Mouse (Mus musculus) hindbrain, embryonic 12.5 days (tissue): ENCODE data around the gene Dmac1. TPM values are rescaled to one million over a fixed set of nuclear protein-coding genes. Genes with fewer than 3 reads are reported as not detected.

Experiments
- ATAC-seq: fragments of 200-750 bp; cut with Nextera tagmentation; 2 replicates; pipeline ENCODE4 v1.8.0; 2017; ENCODE audit warnings: moderate TSS enrichment; ENCODE audit not compliant: low FRiP score
- H3K27ac ChIP-seq: fragments of 300-500 bp; sonication (generic); 2 replicates; pipeline ENCODE4 v1.5.1; 2016; ENCODE audit warnings: mild to moderate bottlenecking
- H3K27me3 ChIP-seq: fragments of 300-500 bp; sonication (generic); 2 replicates; pipeline ENCODE4 v1.6.1; 2016; ENCODE audit warnings: mild to moderate bottlenecking
- H3K36me3 ChIP-seq: fragments of 300-500 bp; sonication (generic); 2 replicates; pipeline ENCODE4 v1.6.1; 2016; ENCODE audit warnings: mild to moderate bottlenecking
- H3K4me1 ChIP-seq: fragments of 300-500 bp; sonication (generic); 2 replicates; pipeline ENCODE4 v1.6.1; 2016
- H3K4me2 ChIP-seq: fragments of 300-500 bp; sonication (generic); replicated peaks from 2 replicates; pipeline ENCODE4 v1.6.1; 2016; ENCODE audit warnings: mild to moderate bottlenecking
- H3K4me3 ChIP-seq: fragments of 300-500 bp; sonication (generic); 2 replicates; pipeline ENCODE4 v1.5.1; 2016; ENCODE audit warnings: mild to moderate bottlenecking
- H3K9ac ChIP-seq: fragments of 300-500 bp; sonication (generic); 2 replicates; pipeline ENCODE4 v1.6.1; 2016; ENCODE audit warnings: mild to moderate bottlenecking, moderate library complexity
- H3K9me3 ChIP-seq: fragments of 300-500 bp; sonication (generic); replicated peaks from 2 replicates; pipeline ENCODE4 v1.6.1; 2016; ENCODE audit warnings: mild to moderate bottlenecking
- WGBS: fragments of 180-500 bp; shearing (Covaris S2); methylation state at CpG from one replicate; pipeline ENCODE4 v1.1.7; 2016; 5-methylcytosine and 5-hydroxymethylcytosine counted together
- polyA plus RNA-seq: library from polyadenylated mRNA; unstranded; fragments of >200 nt; fragmentation: Nextera tagmentation; extraction: Ambion mirVana; gene quantifications from 2 replicates; pipeline ENCODE4 v1.2.1, GENCODE M21; 2016

Dmac1 gene
- polyA plus RNA-seq, result 105 and 112 TPM in 2 replicates

DNA sequence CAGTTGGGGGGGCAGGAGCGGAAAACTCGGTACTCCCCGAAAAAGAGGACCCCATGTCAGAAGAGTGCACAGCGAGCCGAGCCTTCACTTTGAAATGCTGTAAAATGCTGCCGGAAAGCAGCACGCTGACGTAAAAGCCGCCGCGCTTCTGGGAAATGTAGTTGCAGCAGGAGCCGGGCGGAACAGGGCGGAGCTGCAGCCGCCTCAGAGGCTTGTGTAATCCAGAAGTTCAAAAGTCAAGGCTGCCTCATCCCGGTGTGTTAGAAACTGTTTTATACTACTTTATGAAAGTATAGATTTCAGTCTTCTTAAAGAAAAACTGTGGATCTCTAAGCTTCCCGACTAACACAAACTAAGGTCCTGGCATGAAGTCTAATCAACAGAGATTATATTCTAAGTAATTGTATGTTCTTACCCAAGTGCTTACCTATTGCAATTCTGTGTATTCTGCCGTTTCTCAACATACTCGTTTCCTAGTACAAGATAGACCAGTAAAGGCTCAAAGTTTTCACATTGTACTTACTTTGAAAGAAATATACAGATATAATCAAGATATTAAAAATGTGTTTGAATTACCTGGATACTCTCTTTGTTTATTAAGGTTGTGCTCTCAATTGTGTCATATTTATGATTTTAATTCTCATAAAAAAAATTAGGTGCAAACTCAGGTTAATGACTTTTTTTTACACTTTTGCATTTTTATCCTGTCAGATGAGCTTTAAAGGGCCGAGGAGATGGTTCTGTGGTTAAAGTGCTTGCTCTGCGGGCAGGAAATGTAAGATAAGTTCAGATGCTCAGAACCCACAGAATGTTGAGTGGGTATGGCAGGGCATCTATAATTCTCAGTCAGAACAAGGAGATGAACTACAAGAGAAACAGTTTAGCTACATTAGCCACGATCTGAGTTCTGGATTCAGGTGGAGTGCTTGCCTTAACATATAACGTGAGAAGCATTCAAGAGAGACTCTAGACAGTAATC is at the start of gene Dmac1:
Gene Dmac1 (minus strand): TSS at position 109 of the 979 bp plus-strand sequence.
- Histone ChIP-seq H3K4me2 (peak within 1 kb of the TSS; percentile 65), H3K4me1 (no peaks in the 10 kb centered on the region), H3K27me3 (no peaks in the 10 kb centered on the region), H3K9ac (peak within 1 kb of the TSS; percentile 89), H3K27ac (no peak within 1 kb of the TSS), H3K9me3 (no peaks in the 10 kb centered on the region), H3K4me3 (peak within 1 kb of the TSS; percentile 70), H3K36me3 (peaks cover 8% of the 10 kb centered on the region; the same call in 1 of the 2 replicates)
- peak; percentile 97 for ATAC-seq
- 18% methylated on average over 23 of the region's 23 CpGs for WGBS

DNA sequence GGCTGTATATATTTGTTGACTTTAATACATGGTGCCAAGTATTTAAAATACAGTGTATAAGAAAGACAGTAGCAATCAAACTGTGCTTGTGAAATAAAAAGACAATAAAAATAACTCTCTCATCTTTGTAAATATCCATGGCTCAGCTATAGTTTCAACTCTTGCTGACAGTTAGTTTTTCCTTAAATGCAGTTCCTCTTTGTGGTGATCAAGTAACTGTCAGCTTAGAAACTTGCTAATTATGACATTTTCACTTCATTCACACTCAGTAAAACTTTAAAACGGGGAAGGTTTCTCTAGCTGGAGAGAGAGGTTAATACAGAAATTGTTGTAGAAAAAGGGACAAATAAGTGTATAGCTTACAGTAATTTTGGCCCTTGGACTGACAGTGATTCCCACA is 37.3 kb upstream of the Dmac1 start:
- no peak for ATAC-seq
- Histone ChIP-seq H3K27ac (no peak overlapping the region), H3K4me1 (no peaks in the 10 kb centered on the region), H3K4me3 (no peak overlapping the region), H3K36me3 (no peaks in the 10 kb centered on the region), H3K9ac (no peak overlapping the region), H3K27me3 (no peaks in the 10 kb centered on the region), H3K9me3 (no peaks in the 10 kb centered on the region), H3K4me2 (no peak overlapping the region)
- 91% methylated on average over 1 of the region's 1 CpGs for WGBS

DNA sequence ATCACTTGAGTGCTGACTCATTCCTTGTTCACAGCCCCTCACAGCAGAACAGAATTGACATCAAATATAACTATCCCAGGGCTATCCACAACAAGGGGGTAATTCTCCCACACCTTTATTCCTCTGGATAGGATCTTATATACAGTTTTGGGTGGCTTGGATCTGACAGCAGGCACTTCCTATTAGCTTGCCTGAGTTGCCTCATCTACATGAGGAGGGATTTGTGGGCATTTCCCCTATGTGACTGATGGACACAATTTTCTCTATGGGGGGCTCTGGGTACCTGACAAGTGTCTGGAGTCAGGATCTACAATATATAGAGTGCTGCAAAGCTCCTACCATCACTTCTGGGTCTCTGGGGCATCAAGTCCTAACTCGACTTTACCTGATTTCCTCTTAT is 36.9 kb upstream of the Dmac1 start:
- Histone ChIP-seq H3K4me2 (no peak overlapping the region), H3K27ac (no peak overlapping the region), H3K9ac (no peak overlapping the region), H3K4me1 (no peaks in the 10 kb centered on the region), H3K9me3 (no peaks in the 10 kb centered on the region), H3K36me3 (no peaks in the 10 kb centered on the region), H3K27me3 (no peaks in the 10 kb centered on the region), H3K4me3 (no peak overlapping the region)
- WGBS, result 76% methylated on average over 1 of the region's 1 CpGs
- ATAC-seq, result no peak

DNA sequence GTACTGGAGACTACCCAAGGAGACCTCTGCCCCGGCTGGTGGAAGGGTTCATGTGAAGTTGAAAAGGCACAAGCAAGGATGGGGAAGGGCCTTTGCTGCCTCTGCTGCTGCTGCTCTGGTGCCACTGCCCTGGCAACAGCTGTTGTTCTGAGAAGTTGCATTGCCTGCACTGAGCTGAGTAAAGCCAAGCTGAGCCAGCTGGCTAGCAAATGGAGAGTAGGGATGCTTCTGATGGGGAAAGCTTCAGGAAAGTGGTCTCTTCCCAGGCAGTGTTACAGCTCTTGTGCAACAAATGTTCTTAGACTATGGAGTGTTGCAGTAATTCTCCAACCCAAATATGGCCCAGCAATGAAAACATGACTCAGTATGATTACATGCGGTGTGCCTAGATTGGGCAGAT is 33.8 kb upstream of the Dmac1 start:
- Histone ChIP-seq H3K36me3 (no peaks in the 10 kb centered on the region), H3K9ac (no peak overlapping the region), H3K4me1 (no peaks in the 10 kb centered on the region), H3K4me2 (no peak overlapping the region), H3K27me3 (no peaks in the 10 kb centered on the region), H3K4me3 (no peak overlapping the region), H3K27ac (no peak overlapping the region), H3K9me3 (no peaks in the 10 kb centered on the region)
- 96% methylated on average over 2 of the region's 2 CpGs for WGBS
- no peak for ATAC-seq

DNA sequence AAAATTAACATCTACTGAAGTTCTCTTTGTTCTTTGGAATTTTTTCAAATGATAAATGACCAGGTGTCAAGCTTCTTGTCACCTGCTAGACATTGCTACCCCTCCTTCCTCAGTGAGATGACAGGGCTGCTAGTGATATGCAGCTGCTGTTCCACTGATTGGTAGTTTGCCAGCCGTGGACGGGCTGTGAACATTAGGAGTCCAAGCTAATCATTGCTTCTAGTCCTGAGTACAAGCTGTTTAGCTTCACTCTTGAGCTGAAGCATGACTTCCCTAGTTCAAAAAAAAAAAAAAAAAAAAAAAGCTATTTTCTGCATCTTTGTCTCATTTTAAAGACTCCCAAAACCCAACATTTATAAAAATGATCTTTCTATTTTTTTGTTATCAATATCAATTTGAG is 33.2 kb upstream of the Dmac1 start:
- no peaks in the 10 kb centered on the region for H3K9me3 ChIP-seq
- H3K4me2 ChIP-seq, result no peak overlapping the region
- H3K27me3 ChIP-seq, result no peaks in the 10 kb centered on the region
- 85% methylated on average over 2 of the region's 2 CpGs for whole genome bisulfite sequencing
- no peak for ATAC-seq
- no peaks in the 10 kb centered on the region for H3K36me3 ChIP-seq
- H3K27ac ChIP-seq, result no peak overlapping the region
- H3K4me3 ChIP-seq, result no peak overlapping the region
- no peaks in the 10 kb centered on the region for H3K4me1 ChIP-seq
- no peak overlapping the region for H3K9ac ChIP-seq

DNA sequence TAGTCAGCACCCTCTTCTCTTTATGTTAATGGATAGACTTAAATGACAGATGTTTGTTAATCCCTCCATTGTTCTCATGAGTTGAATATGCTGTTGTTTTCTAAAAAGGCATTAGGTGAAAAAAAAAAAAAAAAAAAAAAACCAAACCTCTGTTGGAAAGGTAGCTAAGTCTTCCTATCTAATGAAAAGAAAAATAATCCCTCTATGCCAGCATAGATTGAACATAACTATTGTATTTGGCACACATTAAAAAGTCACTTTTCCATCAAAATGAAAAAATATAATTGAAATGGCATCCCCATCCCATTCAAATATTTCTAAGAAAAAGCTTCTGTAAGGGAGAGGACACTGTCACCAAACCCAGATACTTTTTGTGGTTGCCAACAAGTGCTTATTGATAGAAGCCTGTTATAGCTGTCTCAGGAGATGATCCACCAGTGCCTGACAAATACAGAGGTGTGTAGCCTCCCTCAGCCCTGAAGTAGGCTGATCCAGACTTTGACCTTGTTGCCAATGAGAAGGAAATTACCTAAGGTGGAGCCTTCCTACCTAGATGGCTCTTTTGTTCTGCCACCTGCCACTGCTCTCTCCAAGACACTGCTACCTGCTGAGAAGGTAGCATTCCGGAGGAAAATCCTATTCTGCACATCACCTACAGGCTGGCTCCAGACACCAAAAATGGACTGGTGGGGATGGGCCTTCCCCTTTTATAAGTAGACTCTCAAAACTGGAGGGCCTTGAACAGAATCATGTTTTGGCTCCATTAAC is 22.3 kb upstream of the Dmac1 start:
- ATAC-seq, result no peak
- Histone ChIP-seq H3K9ac (no peak overlapping the region), H3K4me2 (no peak overlapping the region), H3K27me3 (no peaks in the 10 kb centered on the region), H3K9me3 (no peaks in the 10 kb centered on the region), H3K27ac (no peak overlapping the region), H3K4me3 (no peak overlapping the region), H3K36me3 (no peaks in the 10 kb centered on the region), H3K4me1 (no peaks in the 10 kb centered on the region)
- WGBS, result 89% methylated on average over 1 of the region's 1 CpGs

DNA sequence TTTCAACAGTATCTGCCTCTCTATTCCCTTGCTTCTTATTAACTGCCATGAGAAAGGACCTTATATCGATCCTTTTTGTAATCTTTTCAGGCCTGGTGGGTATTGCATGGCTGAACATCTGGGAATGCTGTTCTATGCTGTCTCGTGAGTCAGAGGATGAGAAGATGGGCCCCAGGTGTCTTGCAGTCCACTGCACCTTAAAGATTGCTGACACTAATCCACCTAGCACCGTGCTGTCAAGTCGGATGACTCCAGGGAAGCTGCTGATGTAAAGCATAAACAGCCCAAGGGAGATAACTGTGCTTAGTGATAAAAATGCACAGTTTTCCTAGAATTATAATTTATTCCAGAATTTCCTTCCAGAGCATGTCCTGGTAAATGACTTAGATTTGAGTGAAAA is 14.2 kb upstream of the Dmac1 start:
- H3K9ac ChIP-seq, result no peak overlapping the region
- no peak overlapping the region for H3K4me3 ChIP-seq
- no peak overlapping the region for H3K27ac ChIP-seq
- no peaks in the 10 kb centered on the region for H3K36me3 ChIP-seq
- H3K4me1 ChIP-seq, result no peaks in the 10 kb centered on the region
- H3K4me2 ChIP-seq, result no peak overlapping the region
- ATAC-seq, result no peak
- no peaks in the 10 kb centered on the region for H3K9me3 ChIP-seq
- no peaks in the 10 kb centered on the region for H3K27me3 ChIP-seq
- WGBS, result 72% methylated on average over 4 of the region's 4 CpGs

DNA sequence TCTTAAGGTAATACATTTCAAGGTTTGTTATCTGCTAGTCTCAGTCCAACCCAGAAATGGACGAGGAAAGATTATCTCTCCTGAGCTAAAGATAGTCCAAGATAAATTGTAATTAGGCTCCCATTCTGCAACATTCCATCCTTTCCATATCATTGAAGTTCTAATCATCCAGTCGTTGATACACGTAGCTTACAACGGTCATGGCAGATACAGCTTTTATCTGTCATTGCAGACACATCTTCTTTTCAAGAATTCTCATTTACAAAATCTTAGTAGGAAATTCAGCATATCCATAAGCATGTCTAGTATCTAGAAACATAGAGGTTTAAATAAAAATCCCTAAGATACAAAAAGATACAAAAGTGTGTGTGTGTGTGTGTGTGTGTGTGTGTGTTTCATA is 13.0 kb upstream of the Dmac1 start:
- Histone ChIP-seq H3K27me3 (no peaks in the 10 kb centered on the region), H3K36me3 (no peaks in the 10 kb centered on the region), H3K4me1 (no peaks in the 10 kb centered on the region), H3K4me2 (no peak overlapping the region), H3K9ac (no peak overlapping the region), H3K9me3 (no peaks in the 10 kb centered on the region), H3K27ac (no peak overlapping the region), H3K4me3 (no peak overlapping the region)
- no peak for ATAC-seq
- WGBS, result 90% methylated on average over 4 of the region's 4 CpGs

DNA sequence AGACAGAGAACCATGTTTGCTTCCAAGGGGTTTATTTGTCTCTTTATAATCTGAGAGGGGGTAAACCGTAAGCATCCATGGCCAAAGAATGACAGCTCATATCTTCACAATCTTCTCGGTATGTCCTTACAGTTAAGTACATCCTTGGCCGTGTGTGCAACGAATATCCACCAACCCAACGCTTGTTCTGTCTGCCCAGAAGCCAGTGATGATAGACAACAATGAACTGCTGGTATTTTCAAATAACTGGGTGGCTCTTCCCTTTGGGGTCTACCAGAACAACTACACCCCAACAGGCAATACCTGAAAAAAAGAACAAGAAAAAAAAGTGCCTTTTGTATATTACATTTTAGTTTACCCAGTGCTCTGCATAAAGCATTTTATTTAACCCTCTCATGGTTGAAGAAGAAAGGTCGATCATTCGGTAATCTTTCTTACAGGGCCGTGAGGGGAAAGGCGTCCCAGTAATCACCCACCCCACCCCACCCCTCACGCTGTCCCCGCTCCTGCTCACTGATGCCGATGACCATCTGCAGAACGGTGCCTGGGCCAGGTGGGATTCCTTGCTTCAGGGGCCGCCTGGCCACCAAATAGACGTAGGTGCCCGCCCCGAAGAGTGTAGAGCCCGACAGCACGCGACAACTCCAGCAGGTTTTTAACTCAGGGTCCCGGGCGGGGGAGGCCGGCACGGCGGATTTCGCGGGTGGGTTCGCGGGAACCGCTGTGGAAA is 473 bp downstream of the Dmac1 start:
- peak overlapping the region; percentile 70 for H3K4me3 ChIP-seq
- ATAC-seq, result peak; percentile 95
- H3K36me3 ChIP-seq, result peaks cover 12% of the 10 kb centered on the region; the same call in 1 of the 2 replicates
- H3K27ac ChIP-seq, result no peak overlapping the region
- no peaks in the 10 kb centered on the region for H3K4me1 ChIP-seq
- peak overlapping the region; percentile 65 for H3K4me2 ChIP-seq
- 8% methylated on average over 30 of the region's 30 CpGs for WGBS
- H3K9me3 ChIP-seq, result no peaks in the 10 kb centered on the region
- H3K27me3 ChIP-seq, result no peaks in the 10 kb centered on the region
- peak overlapping the region; percentile 89 for H3K9ac ChIP-seq

DNA sequence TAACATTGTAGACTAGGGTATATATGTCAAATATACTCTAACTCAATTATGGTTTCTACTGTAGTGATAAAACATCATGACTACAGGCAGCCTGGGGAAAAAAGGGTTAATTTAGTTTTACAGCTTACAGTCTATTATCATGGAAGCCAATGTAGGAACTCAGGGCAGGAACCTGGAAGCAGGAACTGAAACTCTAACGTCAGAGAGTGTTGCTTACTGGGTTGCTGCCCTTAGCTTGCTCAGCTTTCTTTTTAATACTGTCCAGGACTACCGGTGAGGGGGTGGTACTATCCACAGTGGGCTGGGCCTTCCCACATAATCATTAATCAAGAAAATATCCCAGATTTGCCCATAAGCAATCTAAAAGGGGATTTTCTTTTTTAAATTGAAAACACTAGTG is 2.4 kb downstream of the Dmac1 start:
- Histone ChIP-seq H3K27ac (no peak overlapping the region), H3K9ac (no peak overlapping the region), H3K4me3 (no peak overlapping the region), H3K27me3 (no peaks in the 10 kb centered on the region), H3K9me3 (no peaks in the 10 kb centered on the region; the same call in 1 of the 2 replicates), H3K36me3 (peaks cover 20% of the 10 kb centered on the region; the same call in 1 of the 2 replicates), H3K4me2 (no peak overlapping the region), H3K4me1 (no peaks in the 10 kb centered on the region)
- 85% methylated on average over 2 of the region's 2 CpGs for whole genome bisulfite sequencing
- ATAC-seq, result no peak

DNA sequence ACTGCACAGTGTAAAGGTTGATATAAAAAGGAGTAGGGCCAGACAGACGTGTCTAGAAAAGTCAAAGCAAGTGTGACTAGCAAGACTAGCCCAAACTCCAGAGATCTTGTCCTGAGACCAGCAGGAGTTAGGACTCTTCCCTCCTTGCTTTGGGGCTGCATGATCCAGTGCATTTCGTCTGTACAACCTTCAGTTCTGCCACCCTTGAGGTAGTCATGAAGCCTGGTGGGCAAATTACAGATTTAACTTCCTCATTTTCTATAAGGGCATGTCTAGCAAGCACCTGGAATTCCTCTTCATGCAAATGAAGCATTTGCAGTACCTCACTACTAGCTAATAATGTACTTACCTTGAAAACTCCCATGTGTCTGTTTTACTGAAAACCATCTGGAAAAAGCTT is 10.2 kb downstream of the Dmac1 start:
- Histone ChIP-seq H3K4me1 (no peaks in the 10 kb centered on the region), H3K27ac (no peak overlapping the region), H3K9me3 (no peaks in the 10 kb centered on the region; the same call in 1 of the 2 replicates), H3K4me2 (no peak overlapping the region), H3K4me3 (no peak overlapping the region), H3K9ac (no peak overlapping the region), H3K36me3 (peaks cover 9% of the 10 kb centered on the region; the same call in 1 of the 2 replicates), H3K27me3 (no peaks in the 10 kb centered on the region)
- no peak for ATAC-seq
- 74% methylated on average over 2 of the region's 2 CpGs for WGBS
